Mouse (Mus musculus) liver, embryonic 14 days (tissue): ENCODE measurements around the gene Olfr1249. TPM values are rescaled to one million over a fixed set of nuclear protein-coding genes. Genes with fewer than 3 reads are reported as not detected.

Source experiments
- polyA plus RNA-seq: library from polyadenylated mRNA; depleted of rRNA; stranded (reverse); fragments of >200 nt; gene quantifications from 2 replicates; pipeline ENCODE4 v1.2.3, GENCODE M21; 2012; rRNA removed

Gene Olfr1249
- not detected in 2 replicates for polyA plus RNA-seq

DNA sequence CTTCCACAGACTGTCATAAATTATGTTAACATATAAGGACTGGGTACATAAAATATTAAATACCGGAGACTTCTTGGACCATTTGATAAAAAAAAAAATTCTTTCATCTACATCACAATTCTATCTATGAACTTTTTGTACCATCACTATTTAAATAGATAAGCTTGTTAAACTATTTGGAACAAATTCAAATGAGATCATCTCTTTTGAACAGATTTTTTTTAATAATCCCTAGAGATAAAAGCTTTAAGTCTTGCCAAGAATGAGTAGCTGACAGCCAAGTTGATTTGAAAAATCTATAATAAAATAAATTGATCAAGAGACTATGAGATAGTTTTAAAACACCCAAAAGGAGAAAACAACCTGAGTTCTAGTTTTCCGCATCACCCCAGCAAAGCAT, at the start of gene Olfr1249:
Gene Olfr1249 (minus strand): TSS at position 101 of the 400 bp plus-strand sequence.

DNA sequence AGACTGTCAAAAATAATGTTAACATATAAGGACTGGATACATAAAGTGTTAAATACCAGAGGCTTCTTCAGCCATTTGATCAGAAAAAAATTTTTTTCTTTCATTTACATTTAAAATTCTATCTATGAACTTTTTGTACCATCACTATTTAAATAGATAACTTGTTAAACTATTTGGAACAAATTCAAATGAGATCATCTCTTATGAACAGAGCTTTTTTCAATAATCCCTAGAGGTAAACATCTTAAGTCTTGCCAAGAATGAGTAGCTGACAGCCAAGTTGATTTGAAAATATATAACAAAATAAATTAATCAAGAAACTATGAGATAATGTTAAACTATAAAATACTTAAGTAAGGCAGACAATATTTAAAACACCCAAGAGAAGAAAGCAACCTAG, 37.1 kb upstream of the Olfr1249 start, which contains the start of gene Olfr1251:
Gene Olfr1251 (minus strand): TSS at position 101 of the 400 bp plus-strand sequence.

DNA sequence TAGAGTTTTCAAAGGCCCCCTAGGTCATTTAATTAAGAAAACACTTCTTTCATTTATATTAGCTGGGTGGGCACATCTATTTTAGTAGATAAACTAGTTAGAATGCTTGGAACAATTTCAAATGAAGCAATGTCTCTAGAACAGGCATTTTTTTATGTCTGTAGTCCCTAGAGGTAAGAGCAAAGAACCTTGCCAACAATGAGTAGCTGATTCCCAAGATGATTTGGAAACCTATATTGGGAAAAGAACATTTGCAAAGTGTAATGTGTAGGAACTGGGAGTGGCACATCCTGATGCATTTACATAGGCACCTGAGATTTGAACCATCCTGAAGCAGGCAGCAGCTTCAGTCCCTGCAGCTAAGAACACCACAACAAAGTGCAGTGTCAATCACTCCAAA, 26.6 kb upstream of the Olfr1249 start, which contains the start of gene Olfr1250:
Gene Olfr1250 (minus strand): TSS at position 101 of the 400 bp plus-strand sequence.

DNA sequence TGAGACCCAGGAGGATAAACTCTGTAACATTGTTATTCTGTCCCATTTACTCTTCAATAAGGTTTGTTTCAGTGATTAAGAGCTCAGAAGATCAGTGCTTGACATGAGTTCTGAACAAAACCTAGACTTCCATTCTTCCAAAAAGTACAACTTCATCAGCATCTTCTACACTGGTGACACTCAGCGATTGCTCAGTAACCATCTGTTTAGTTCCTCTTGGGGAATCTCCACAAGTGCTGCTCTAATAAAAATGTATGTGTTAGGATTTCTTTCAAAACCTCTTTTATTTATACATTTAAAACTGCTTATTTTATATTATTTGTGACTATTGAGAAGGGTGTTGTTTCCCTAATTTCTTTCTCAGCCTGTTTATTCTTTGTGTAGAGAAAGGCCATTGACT, 16.6 kb downstream of the Olfr1249 start, which contains the start of gene Olfr1248:
Gene Olfr1248 (minus strand): TSS at position 101 of the 400 bp plus-strand sequence.

DNA sequence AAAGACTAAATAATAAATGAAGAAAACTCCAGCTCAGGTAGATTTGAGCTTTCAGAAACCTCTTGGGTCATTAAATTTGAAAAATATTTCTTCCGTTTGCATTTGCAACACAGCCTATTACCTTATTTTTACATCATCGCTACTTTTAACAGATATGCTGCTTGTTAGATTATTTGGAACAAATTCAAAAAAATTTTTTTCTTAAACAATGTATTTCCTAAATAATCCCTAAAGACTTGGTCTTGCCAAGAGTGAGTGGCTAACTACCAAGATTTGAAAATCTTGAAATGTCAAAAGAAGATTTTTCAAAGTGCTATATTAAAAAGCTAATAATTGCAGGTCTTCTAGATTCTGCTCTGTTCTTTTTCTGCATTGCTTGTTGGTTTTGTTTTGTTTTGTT, 20.8 kb downstream of the Olfr1249 start, which contains the start of gene Olfr1247:
Gene Olfr1247 (minus strand): TSS at position 101 of the 400 bp plus-strand sequence.

DNA sequence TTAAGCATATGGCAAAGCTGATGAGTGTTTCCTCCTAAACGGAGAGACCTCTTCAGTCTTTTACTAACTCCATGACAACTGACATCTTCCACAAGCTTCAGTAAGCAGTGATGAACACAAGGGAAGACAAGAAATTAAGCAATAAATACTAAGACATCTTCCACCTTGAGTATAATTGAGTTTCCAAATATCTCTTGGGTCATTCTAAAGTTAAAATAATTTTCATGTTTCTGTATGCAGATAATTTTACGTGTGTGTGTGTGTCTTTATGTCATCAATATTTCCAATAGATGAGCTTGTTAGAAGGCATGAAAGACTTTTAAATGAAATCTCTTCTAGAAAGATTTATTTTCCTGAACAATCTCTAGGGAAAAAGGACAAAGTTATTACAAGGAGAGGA, 41.7 kb downstream of the Olfr1249 start, which contains the start of gene Olfr1246:
Gene Olfr1246 (minus strand): TSS at position 101 of the 400 bp plus-strand sequence.

Other genes starting within 250 kb of the Olfr1249 start
- gene Olfr1238, start 225.3 kb downstream of the Olfr1249 start, polyA plus RNA-seq: not detected in 2 replicates
- gene Olfr1239, start 214.6 kb downstream of the Olfr1249 start, polyA plus RNA-seq: not detected in 2 replicates
- not detected in 2 replicates for gene Olfr1240, start 192.0 kb downstream of the Olfr1249 start, polyA plus RNA-seq
- not detected in 2 replicates for gene Olfr1241, start 147.9 kb downstream of the Olfr1249 start, polyA plus RNA-seq
- not detected in 2 replicates for gene Olfr1242, start 136.6 kb downstream of the Olfr1249 start, polyA plus RNA-seq
- not detected in 2 replicates for gene Olfr1243, start 103.5 kb downstream of the Olfr1249 start, polyA plus RNA-seq
- not detected in 2 replicates for gene Olfr1245, start 56.5 kb downstream of the Olfr1249 start, polyA plus RNA-seq
- gene Olfr1246, start 41.8 kb downstream of the Olfr1249 start, polyA plus RNA-seq: not detected in 2 replicates
- gene Olfr1247, start 20.9 kb downstream of the Olfr1249 start, polyA plus RNA-seq: not detected in 2 replicates
- gene Olfr1248, start 16.7 kb downstream of the Olfr1249 start, polyA plus RNA-seq: not detected in 2 replicates
- not detected in 2 replicates for gene Olfr1250, start 26.5 kb upstream of the Olfr1249 start, polyA plus RNA-seq
- gene Olfr1251, start 37.0 kb upstream of the Olfr1249 start, polyA plus RNA-seq: not detected in 2 replicates
- not detected in 2 replicates for gene Olfr1252, start 90.0 kb upstream of the Olfr1249 start, polyA plus RNA-seq
- not detected in 2 replicates for gene Olfr1253, start 122.1 kb upstream of the Olfr1249 start, polyA plus RNA-seq
- not detected in 2 replicates for gene Olfr1254, start 158.6 kb upstream of the Olfr1249 start, polyA plus RNA-seq
- gene Olfr1255, start 177.1 kb upstream of the Olfr1249 start, polyA plus RNA-seq: not detected in 2 replicates
- not detected in 2 replicates for gene Olfr1256, start 206.6 kb upstream of the Olfr1249 start, polyA plus RNA-seq
- gene Olfr48, start 213.2 kb upstream of the Olfr1249 start, polyA plus RNA-seq: not detected in 2 replicates
- not detected in 2 replicates for gene Olfr1257, start 243.5 kb upstream of the Olfr1249 start, polyA plus RNA-seq